Mouse (Mus musculus) CH12.LX (cell line): ENCODE data around the gene Cdc37. TPM values are rescaled to one million over a fixed set of nuclear protein-coding genes. Genes with fewer than 3 reads are reported as not detected.

Experiments used
- DNase-seq: peaks from one replicate; pipeline ENCODE4 v3.0.0-alpha.2; 2013; ENCODE audit errors: extremely low read depth
- H3K27ac ChIP-seq: 2 replicates; pipeline ENCODE4 v1.5.1; 2012; ENCODE audit warnings: low read depth, mild to moderate bottlenecking, control low read depth, moderate library complexity; ENCODE audit not compliant: insufficient read depth
- H3K27me3 ChIP-seq: replicated peaks from 2 replicates; pipeline ENCODE3; 2012; ENCODE audit warnings: inconsistent platforms
- H3K36me3 ChIP-seq, 2 experiments: replicated peaks in 1 of 2; 2 replicates each; pipeline versions ENCODE3 to v1.6.1; 2012; ENCODE audit warnings: inconsistent platforms in 1 of 2, low read length in 1 of 2, mild to moderate bottlenecking in 1 of 2, mixed read lengths in 1 of 2, moderate library complexity in 1 of 2; ENCODE audit not compliant: control insufficient read depth in 1 of 2, insufficient read depth in 1 of 2
- H3K4me1 ChIP-seq, 2 experiments: 2 replicates each; pipeline ENCODE4 v1.6.1; 2012; ENCODE audit warnings: inconsistent platforms in 1 of 2, moderate library complexity in 1 of 2; ENCODE audit not compliant: insufficient read depth in 2 of 2, control insufficient read depth in 1 of 2
- H3K4me2 ChIP-seq: 2 replicates; pipeline ENCODE4 v1.6.1; 2012; ENCODE audit warnings: low read depth, mild to moderate bottlenecking, control low read depth; ENCODE audit not compliant: poor library complexity, insufficient read depth, severe bottlenecking
- H3K4me3 ChIP-seq, 3 experiments: fragments of 150-350 bp in 1 of 3; sonication (generic) in 1 of 3; replicated peaks in 1 of 3; 2 replicates each; pipeline versions ENCODE3 to v1.5.1; 2011 to 2012; ENCODE audit warnings: low read depth in 2 of 3, low read length in 2 of 3, mild to moderate bottlenecking in 2 of 3, moderate library complexity in 2 of 3, control low read depth in 1 of 3, improper control_type of control experiment in 1 of 3, inconsistent platforms in 1 of 3, mixed read lengths in 1 of 3; ENCODE audit not compliant: poor library complexity in 1 of 3
- H3K79me2 ChIP-seq: replicated peaks from 2 replicates; pipeline ENCODE4 v1.6.1; 2012; ENCODE audit warnings: mild to moderate bottlenecking, moderate library complexity; ENCODE audit not compliant: control insufficient read depth, poor library complexity, insufficient read depth, severe bottlenecking; ENCODE audit errors: extremely low read depth
- H3K9ac ChIP-seq: 2 replicates; pipeline ENCODE4 v1.6.1; 2012; ENCODE audit warnings: low read depth, mild to moderate bottlenecking, control low read depth, moderate library complexity; ENCODE audit not compliant: insufficient read depth
- H3K9me3 ChIP-seq: replicated peaks from 2 replicates; pipeline ENCODE3; 2012; ENCODE audit warnings: low read length, inconsistent platforms, mixed read lengths
- BHLHE40 ChIP-seq: IDR thresholded peaks from 2 replicates; pipeline ENCODE4 v1.6.1; 2011; ENCODE audit warnings: mild to moderate bottlenecking, low read depth, low read length, improper control_type of control experiment
- E2F4 ChIP-seq: IDR thresholded peaks from 2 replicates; pipeline ENCODE4 v1.6.1; 2011; ENCODE audit warnings: low read depth, low read length, improper control_type of control experiment; ENCODE audit not compliant: insufficient replicate concordance
- ELF1 ChIP-seq: IDR thresholded peaks from 2 replicates; pipeline ENCODE4 v1.6.1; 2014; ENCODE audit warnings: low read depth, mild to moderate bottlenecking, inconsistent platforms, low read length, improper control_type of control experiment
- EP300 ChIP-seq: IDR thresholded peaks from 2 replicates; pipeline ENCODE4 v1.6.1; 2011; ENCODE audit warnings: low read length, improper control_type of control experiment
- ETS1 ChIP-seq: conservative IDR thresholded peaks from 2 replicates; pipeline ENCODE4 v1.6.1; 2012; ENCODE audit warnings: low read depth, mild to moderate bottlenecking, inconsistent platforms, low read length, improper control_type of control experiment, moderate library complexity
- HCFC1 ChIP-seq: IDR thresholded peaks from 2 replicates; pipeline ENCODE4 v1.6.1; 2012; ENCODE audit warnings: low read depth, mild to moderate bottlenecking, inconsistent platforms, low read length, improper control_type of control experiment
- IRF4 ChIP-seq: IDR thresholded peaks from 2 replicates; pipeline ENCODE4 v1.6.1; 2014; ENCODE audit warnings: low read depth, mild to moderate bottlenecking, inconsistent platforms, low read length, improper control_type of control experiment
- JUND ChIP-seq: conservative IDR thresholded peaks from 2 replicates; pipeline ENCODE4 v1.6.1; 2011; ENCODE audit warnings: low read depth, low read length, improper control_type of control experiment
- MAZ ChIP-seq: IDR thresholded peaks from 2 replicates; pipeline ENCODE4 v1.6.1; 2012; ENCODE audit warnings: low read depth, mild to moderate bottlenecking, inconsistent platforms, low read length, improper control_type of control experiment, moderate library complexity
- MEF2A ChIP-seq: IDR thresholded peaks from 2 replicates; pipeline ENCODE4 v1.6.1; 2014; ENCODE audit warnings: low read depth, mild to moderate bottlenecking, inconsistent platforms, low read length, improper control_type of control experiment, borderline replicate concordance
- MYC ChIP-seq: IDR thresholded peaks from 2 replicates; pipeline ENCODE4 v1.6.1; 2011; ENCODE audit warnings: low read depth, mild to moderate bottlenecking, improper control_type of control experiment, low read length
- NELFE ChIP-seq: IDR thresholded peaks from 2 replicates; pipeline ENCODE4 v1.6.1; 2011; ENCODE audit warnings: low read depth, low read length, improper control_type of control experiment
- NRF1 ChIP-seq: IDR thresholded peaks from 2 replicates; pipeline ENCODE4 v1.6.1; 2014; ENCODE audit warnings: low read depth, mild to moderate bottlenecking, inconsistent platforms, low read length, improper control_type of control experiment, moderate library complexity
- PAX5 ChIP-seq: IDR thresholded peaks from 2 replicates; pipeline ENCODE4 v1.6.1; 2012; ENCODE audit warnings: low read length, inconsistent platforms, mixed read lengths
- POLR2A ChIP-seq: IDR thresholded peaks from 2 replicates; pipeline ENCODE4 v1.6.1; 2011; ENCODE audit warnings: low read depth, mild to moderate bottlenecking, improper control_type of control experiment, low read length
- POLR2AphosphoS2 ChIP-seq: IDR thresholded peaks from 2 replicates; pipeline ENCODE4 v1.6.1; 2011; ENCODE audit warnings: low read depth, low read length, improper control_type of control experiment
- RAD21 ChIP-seq: IDR thresholded peaks from 2 replicates; pipeline ENCODE4 v1.6.1; 2011; ENCODE audit warnings: low read depth, mild to moderate bottlenecking, low read length, improper control_type of control experiment, moderate library complexity
- SIN3A ChIP-seq: IDR thresholded peaks from 2 replicates; pipeline ENCODE4 v1.6.1; 2012; ENCODE audit warnings: low read length, improper control_type of control experiment, inconsistent platforms
- SMC3 ChIP-seq: IDR thresholded peaks from 2 replicates; pipeline ENCODE4 v1.6.1; 2011; ENCODE audit warnings: low read depth, low read length, improper control_type of control experiment
- TBP ChIP-seq: conservative IDR thresholded peaks from 2 replicates; pipeline ENCODE4 v1.6.1; 2011; ENCODE audit warnings: low read depth, low read length, improper control_type of control experiment
- UBTF ChIP-seq: IDR thresholded peaks from 2 replicates; pipeline ENCODE4 v1.6.1; 2012; ENCODE audit warnings: low read depth, mild to moderate bottlenecking, inconsistent platforms, low read length, improper control_type of control experiment, moderate library complexity
- USF1 ChIP-seq: IDR thresholded peaks from 2 replicates; pipeline ENCODE4 v1.6.1; 2014; ENCODE audit warnings: low read depth, mild to moderate bottlenecking, inconsistent platforms, low read length, improper control_type of control experiment
- USF2 ChIP-seq: conservative IDR thresholded peaks from 2 replicates; pipeline ENCODE4 v1.6.1; 2011; ENCODE audit warnings: low read depth, low read length, improper control_type of control experiment
- ZC3H11A ChIP-seq: IDR thresholded peaks from 2 replicates; pipeline ENCODE4 v1.6.1; 2012; ENCODE audit warnings: low read depth, mild to moderate bottlenecking, inconsistent platforms, low read length, improper control_type of control experiment
- ZKSCAN1 ChIP-seq: IDR thresholded peaks from 2 replicates; pipeline ENCODE4 v1.6.1; 2012; ENCODE audit warnings: low read depth, inconsistent platforms, low read length, improper control_type of control experiment, borderline replicate concordance
- ZMIZ1 ChIP-seq: IDR thresholded peaks from 2 replicates; pipeline ENCODE4 v1.6.1; 2012; ENCODE audit warnings: low read depth, mild to moderate bottlenecking, inconsistent platforms, low read length, improper control_type of control experiment
- ZNF384 ChIP-seq: IDR thresholded peaks from 2 replicates; pipeline ENCODE4 v1.6.1; 2012; ENCODE audit warnings: low read depth, low read length, improper control_type of control experiment, inconsistent platforms
- dilution Hi-C: fragments of 300-500 bp; cut with MboI; formaldehyde crosslinking; loops from 2 replicates; pipeline ENCODE4 v1.14.3; 2020; ENCODE audit warnings: low sequenced_read_pairs; ENCODE audit not compliant: extremely low pct_unique_long_range_greater_than_20kb, extremely low pct_ligation_motif_present
- in situ Hi-C: fragments of 300-500 bp; cut with MboI; formaldehyde crosslinking; loops from 3 replicates; pipeline ENCODE4 v1.14.3; 2019; ENCODE audit warnings: low sequenced_read_pairs, low pct_ligation_motif_present, low pct_unique_long_range_greater_than_20kb, mixed read lengths
- polyA plus RNA-seq: library from polyadenylated mRNA; unstranded; fragments of >175 nt; gene quantifications from 2 replicates; pipeline ENCODE4 v1.2.1, GENCODE M21; 2012; ENCODE audit warnings: low read depth; ENCODE audit not compliant: insufficient read length
- total RNA-seq, 2 experiments: library from RNA; depleted of rRNA; stranded (reverse); fragments of 300-350 nt in 1 of 2; fragments of >200 nt in 1 of 2; gene quantifications; 2 replicates each; pipeline ENCODE4 v1.2.3; 2012 to 2014

Gene Cdc37
- total and polyA plus RNA-seq, 3 experiments: 87.2 to 447 (median 230) TPM

GRCm38 (mm10) chr9:21107607-21108237 is 42.1 kb downstream of the Cdc37 start (continued):
- TF ChIP-seq TBP: no peak

- in situ Hi-C loops: no loop called here
- H3K79me2 ChIP-seq: no peaks in the 10 kb centered on the region
- H3K4me3 ChIP-seq: no peak overlapping the region
- H3K27ac ChIP-seq: no peak overlapping the region
- no peaks in the 10 kb centered on the region for H3K9me3 ChIP-seq
- no peak overlapping the region for H3K4me2 ChIP-seq
- no peak overlapping the region for H3K9ac ChIP-seq
- TF ChIP-seq E2F4 (no peak), TBP (no peak), POLR2A (no peak), ZNF384 (no peak), ZKSCAN1 (no peak), SIN3A (no peak), UBTF (no peak), ZC3H11A (no peak), ETS1 (no peak), POLR2AphosphoS2 (no peak), JUND (no peak), MAZ (no peak), MYC (no peak), NELFE (no peak), IRF4 (no peak), EP300 (no peak), ZMIZ1 (no peak), PAX5 (no peak)
- TF ChIP-seq, all 38 proteins: peak for 0
- dilution Hi-C loops: no loop called here
- no peak for DNase-seq
- Histone ChIP-seq H3K27me3 (no peaks in the 10 kb centered on the region), H3K4me1 (peaks cover 19 to 49% of the 10 kb centered on the region in 2 experiments), H3K36me3 (peaks cover 65 to 83% of the 10 kb centered on the region in 2 experiments)
These were observed 43.8 kb downstream of the Cdc37 start for GRCm38 (mm10) chr9:21105760-21106564.

- peaks cover 54 to 72% of the 10 kb centered on the region in 2 experiments for H3K36me3 ChIP-seq
- H3K27ac ChIP-seq: peak overlapping the region; percentile 72
- in situ Hi-C loops: no loop called here
- H3K79me2 ChIP-seq: no peaks in the 10 kb centered on the region
- dilution Hi-C loops: no loop called here
- no peak overlapping the region for H3K4me3 ChIP-seq
- no peak overlapping the region for H3K4me2 ChIP-seq
- no peaks in the 10 kb centered on the region for H3K9me3 ChIP-seq
- peaks cover 23 to 61% of the 10 kb centered on the region in 2 experiments for H3K4me1 ChIP-seq
- no peaks in the 10 kb centered on the region for H3K27me3 ChIP-seq
- DNase-seq: no peak
- H3K9ac ChIP-seq: no peak overlapping the region
- TF ChIP-seq RAD21: no peak
- no peak for TF ChIP-seq ZNF384
- TF ChIP-seq BHLHE40: peak; percentile 73
- no peak for TF ChIP-seq MAZ
- TF ChIP-seq SMC3: no peak
- TF ChIP-seq USF1: no peak
- TF ChIP-seq TBP: no peak
- TF ChIP-seq PAX5: no peak
- TF ChIP-seq EP300: peak; percentile 34; the same call in 1 of the 2 replicates
- no peak for TF ChIP-seq UBTF
- TF ChIP-seq ZKSCAN1: no peak
- no peak for TF ChIP-seq HCFC1
- TF ChIP-seq MYC: no peak
- TF ChIP-seq MEF2A: peak; percentile 82; the same call in 1 of the 2 replicates
- no peak for TF ChIP-seq NRF1
- TF ChIP-seq ETS1: no peak; the same call in 1 of the 2 replicates
- TF ChIP-seq USF2: no peak
- TF ChIP-seq POLR2AphosphoS2: no peak
- peak; percentile 47; the same call in 1 of the 2 replicates for TF ChIP-seq ELF1
These were observed 45.0 kb downstream of the Cdc37 start for GRCm38 (mm10) chr9:21104814-21105213.
